Mouse (Mus musculus) hindbrain, embryonic 16.5 days (tissue): ENCODE data around the gene Rho. TPM values are rescaled to one million over a fixed set of nuclear protein-coding genes. Genes with fewer than 3 reads are reported as not detected.
A peak's percentile ranks its signal among the peaks of the same experiment; 100 is the strongest.

ENCODE experiments used
- ATAC-seq: fragments of 200-750 bp; cut with Nextera tagmentation; 2 replicates; pipeline ENCODE4 v1.8.0; 2017; ENCODE audit warnings: moderate TSS enrichment, moderate library complexity
- H3K27ac ChIP-seq: fragments of 300-500 bp; sonication (generic); 2 replicates; pipeline ENCODE4 v1.5.1; 2014; ENCODE audit warnings: low read depth, mild to moderate bottlenecking, control low read depth, low read length, moderate library complexity
- H3K27me3 ChIP-seq: fragments of 300-500 bp; sonication (generic); replicated peaks from 2 replicates; pipeline ENCODE4 v1.6.1; 2014; ENCODE audit warnings: low read length; ENCODE audit not compliant: control insufficient read depth, insufficient read depth
- H3K36me3 ChIP-seq: fragments of 300-500 bp; sonication (generic); 2 replicates; pipeline ENCODE4 v1.6.1; 2014; ENCODE audit warnings: mild to moderate bottlenecking, low read length, moderate library complexity, mixed read lengths; ENCODE audit not compliant: control insufficient read depth, insufficient read depth
- H3K4me1 ChIP-seq: fragments of 300-500 bp; sonication (generic); 2 replicates; pipeline ENCODE4 v1.6.1; 2014; ENCODE audit warnings: low read depth, low read length; ENCODE audit not compliant: control insufficient read depth, insufficient read depth
- H3K4me2 ChIP-seq: fragments of 300-500 bp; sonication (generic); 2 replicates; pipeline ENCODE4 v1.6.1; 2014; ENCODE audit warnings: mild to moderate bottlenecking, low read length, control low read depth, moderate library complexity
- H3K4me3 ChIP-seq: fragments of 300-500 bp; sonication (generic); 2 replicates; pipeline ENCODE4 v1.5.1; 2014; ENCODE audit warnings: mild to moderate bottlenecking, low read length, control low read depth, moderate library complexity
- H3K9ac ChIP-seq: fragments of 300-500 bp; sonication (generic); 2 replicates; pipeline ENCODE4 v1.6.1; 2014; ENCODE audit warnings: low read depth, mild to moderate bottlenecking, control low read depth, low read length, moderate library complexity
- H3K9me3 ChIP-seq: fragments of 300-500 bp; sonication (generic); 2 replicates; pipeline ENCODE4 v1.6.1; 2014; ENCODE audit warnings: mild to moderate bottlenecking, low read length, moderate library complexity; ENCODE audit not compliant: control insufficient read depth
- WGBS: fragments of 180-500 bp; shearing (Covaris S2); extraction: QIAGEN DNeasy Blood & Tissue Kit; methylation state at CpG from one replicate; pipeline ENCODE4 v1.1.7; 2014; 5-methylcytosine and 5-hydroxymethylcytosine counted together
- polyA plus RNA-seq: library from polyadenylated mRNA; unstranded; fragments of >200 nt; fragmentation: Nextera tagmentation; extraction: Ambion mirVana; gene quantifications from 2 replicates; pipeline ENCODE4 v1.2.1, GENCODE M21; 2015

Rho gene
- polyA plus RNA-seq, 1 experiment from 2014 or later: 0.50 TPM

DNA sequence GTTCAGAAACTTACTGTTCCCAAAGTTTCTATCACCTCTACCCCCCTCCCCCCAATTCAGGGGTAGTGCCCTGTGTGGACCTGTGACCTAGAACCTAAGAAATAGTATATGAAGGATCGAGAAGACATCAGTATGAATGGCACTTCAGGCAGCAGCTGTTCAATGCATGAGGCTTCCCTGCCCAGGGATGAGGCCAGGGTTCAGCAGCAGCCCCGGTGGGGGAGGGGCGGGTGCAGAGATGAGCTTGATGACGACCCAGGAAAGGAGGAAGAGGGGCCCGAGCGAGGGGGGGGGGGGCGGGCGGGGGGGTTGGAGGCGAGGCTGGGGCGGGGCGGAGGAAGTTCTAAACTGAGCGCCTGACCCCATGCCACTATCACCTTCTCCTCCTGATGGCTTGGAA lies 9.6 kb downstream of the Rho start:
- no peaks in the 10 kb centered on the region for H3K27me3 ChIP-seq
- no peak overlapping the region for H3K4me3 ChIP-seq
- H3K27ac ChIP-seq: no peak overlapping the region
- 14% methylated on average over 7 of the region's 12 CpGs for WGBS
- no peak overlapping the region for H3K9ac ChIP-seq
- H3K36me3 ChIP-seq: no peaks in the 10 kb centered on the region
- H3K9me3 ChIP-seq: peaks cover 5% of the 10 kb centered on the region
- no peak overlapping the region for H3K4me2 ChIP-seq
- H3K4me1 ChIP-seq: no peaks in the 10 kb centered on the region
- no peak for ATAC-seq

DNA sequence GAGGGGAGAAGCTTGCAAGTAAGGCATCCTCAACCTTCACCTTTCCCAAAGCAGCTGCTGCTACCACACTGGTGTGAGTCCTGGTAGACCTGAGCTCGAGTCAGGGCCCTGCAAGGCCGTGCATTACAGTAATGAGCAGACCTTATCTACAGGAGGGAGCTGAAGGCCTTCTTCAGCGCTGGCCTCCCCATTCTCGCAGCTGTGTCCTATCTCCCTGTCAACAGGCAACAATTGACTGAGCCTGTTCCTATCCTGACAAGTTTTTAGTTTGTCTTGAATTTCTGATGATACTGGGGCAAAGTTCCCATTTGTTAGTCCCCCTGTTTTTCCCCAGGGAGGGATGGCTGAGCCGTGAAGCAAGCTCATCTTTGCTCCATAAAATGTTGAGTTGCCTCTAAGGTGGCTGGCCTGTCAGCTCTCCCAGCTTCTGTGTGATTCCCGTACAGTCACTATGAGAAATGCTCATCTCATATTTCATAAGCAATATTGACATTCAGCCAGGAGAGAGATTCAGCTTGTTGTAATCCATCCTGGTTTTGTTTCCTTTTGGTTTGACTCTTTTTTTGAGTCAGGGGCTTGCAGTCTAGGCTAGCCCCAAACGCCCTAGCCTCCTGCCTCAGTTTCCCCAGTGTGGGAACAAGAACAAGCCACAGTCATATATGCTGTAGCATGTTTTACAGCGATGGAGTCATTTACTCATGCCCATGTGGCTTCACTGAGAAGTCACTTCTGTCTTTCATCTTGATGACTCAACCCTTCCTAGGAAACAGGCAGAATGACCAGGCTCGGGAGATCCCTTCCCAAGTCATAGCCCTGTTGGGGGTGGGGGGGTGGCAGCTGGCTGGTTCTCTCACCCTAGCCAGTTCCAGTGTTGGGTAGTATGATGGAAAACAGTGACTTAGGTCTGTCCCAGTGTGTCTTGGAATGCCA lies 12.2 kb downstream of the Rho start:
- no peak for ATAC-seq
- 79% methylated on average over 9 of the region's 9 CpGs for WGBS
- Histone ChIP-seq H3K9me3 (no peaks in the 10 kb centered on the region), H3K4me1 (no peaks in the 10 kb centered on the region), H3K36me3 (no peaks in the 10 kb centered on the region), H3K9ac (no peak overlapping the region), H3K27me3 (no peaks in the 10 kb centered on the region), H3K4me3 (no peak overlapping the region), H3K4me2 (no peak overlapping the region), H3K27ac (no peak overlapping the region)

DNA sequence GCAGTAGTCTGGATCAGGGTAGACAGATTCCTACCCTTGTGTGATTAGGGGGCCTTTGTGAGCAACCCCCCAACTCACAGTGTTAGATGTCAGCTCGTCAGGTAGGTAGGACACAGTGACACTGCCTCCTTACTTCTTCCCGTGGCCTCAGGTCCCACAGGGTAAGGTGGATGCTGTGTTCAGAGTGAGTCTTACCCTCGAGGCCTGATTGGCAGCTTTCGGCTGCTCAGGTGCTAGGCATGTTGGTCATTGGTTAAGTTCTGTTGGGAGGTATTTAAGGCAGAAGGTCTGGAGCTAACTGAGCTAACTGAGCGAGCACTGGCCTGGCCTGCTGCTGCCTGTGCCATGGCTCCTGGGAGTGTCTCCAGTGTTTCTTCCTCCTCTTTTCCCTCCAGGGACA lies 13.1 kb downstream of the Rho start, which contains the start of gene H1foo:
H1foo (plus strand) TSS at position 301 of the 400 bp plus-strand sequence.
- Histone ChIP-seq H3K9me3 (no peaks in the 10 kb centered on the region), H3K4me2 (no peak within 1 kb of the TSS), H3K27me3 (no peaks in the 10 kb centered on the region), H3K4me1 (no peaks in the 10 kb centered on the region), H3K9ac (no peak within 1 kb of the TSS), H3K27ac (no peak within 1 kb of the TSS), H3K4me3 (no peak within 1 kb of the TSS), H3K36me3 (no peaks in the 10 kb centered on the region)
- WGBS: 82% methylated on average over 5 of the region's 5 CpGs
- ATAC-seq: no peak

DNA sequence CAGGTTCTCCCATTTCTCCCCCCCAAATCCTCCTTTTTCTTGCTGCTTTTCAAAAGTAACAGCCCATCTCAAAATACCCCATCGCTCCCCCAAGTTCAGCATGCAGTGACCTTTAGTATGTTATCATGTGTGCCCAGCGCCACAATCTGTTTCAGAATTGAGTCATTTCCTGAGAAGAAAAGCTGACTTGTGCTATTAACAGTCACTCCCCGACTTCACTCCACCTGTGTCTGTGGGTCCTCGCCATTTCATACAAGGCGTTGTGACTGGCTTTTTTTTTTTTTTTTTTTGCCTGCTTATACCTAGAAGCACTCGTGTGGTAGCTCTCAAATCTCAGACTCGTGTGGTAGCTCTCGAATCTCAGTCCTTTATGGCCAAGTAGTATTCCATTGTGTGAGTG lies 14.1 kb downstream of the Rho start:
- Histone ChIP-seq H3K9ac (no peak overlapping the region), H3K27me3 (no peaks in the 10 kb centered on the region), H3K4me3 (no peak overlapping the region), H3K36me3 (no peaks in the 10 kb centered on the region), H3K27ac (no peak overlapping the region), H3K4me1 (no peaks in the 10 kb centered on the region), H3K4me2 (no peak overlapping the region), H3K9me3 (no peaks in the 10 kb centered on the region)
- 85% methylated on average over 8 of the region's 8 CpGs for WGBS
- no peak for ATAC-seq

DNA sequence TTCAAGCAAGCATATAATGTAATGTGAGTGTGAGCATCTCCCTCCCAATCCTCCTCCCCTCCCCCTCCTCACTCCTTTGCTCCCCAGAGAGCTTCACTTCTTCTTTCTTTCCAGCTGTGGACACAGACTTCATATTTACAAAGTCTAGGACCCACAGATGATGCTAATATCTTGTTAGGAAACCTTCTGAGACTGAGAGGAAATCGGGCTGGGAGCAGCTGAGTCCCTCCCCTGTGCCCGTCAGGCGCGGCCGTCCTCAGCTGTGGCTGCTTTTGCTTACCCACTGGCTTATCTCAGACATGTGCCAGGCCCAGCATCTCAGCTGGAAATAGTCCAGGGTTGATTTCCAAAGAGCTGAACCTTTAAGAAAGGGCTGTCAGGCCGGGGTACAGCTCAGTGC lies 14.8 kb downstream of the Rho start:
- Histone ChIP-seq H3K27ac (no peak overlapping the region), H3K4me2 (no peak overlapping the region), H3K9me3 (no peaks in the 10 kb centered on the region), H3K9ac (no peak overlapping the region), H3K36me3 (no peaks in the 10 kb centered on the region), H3K4me3 (no peak overlapping the region), H3K4me1 (no peaks in the 10 kb centered on the region), H3K27me3 (no peaks in the 10 kb centered on the region)
- ATAC-seq: peak; percentile 64; the same call in 1 of the 2 replicates
- 24% methylated on average over 6 of the region's 6 CpGs for WGBS

DNA sequence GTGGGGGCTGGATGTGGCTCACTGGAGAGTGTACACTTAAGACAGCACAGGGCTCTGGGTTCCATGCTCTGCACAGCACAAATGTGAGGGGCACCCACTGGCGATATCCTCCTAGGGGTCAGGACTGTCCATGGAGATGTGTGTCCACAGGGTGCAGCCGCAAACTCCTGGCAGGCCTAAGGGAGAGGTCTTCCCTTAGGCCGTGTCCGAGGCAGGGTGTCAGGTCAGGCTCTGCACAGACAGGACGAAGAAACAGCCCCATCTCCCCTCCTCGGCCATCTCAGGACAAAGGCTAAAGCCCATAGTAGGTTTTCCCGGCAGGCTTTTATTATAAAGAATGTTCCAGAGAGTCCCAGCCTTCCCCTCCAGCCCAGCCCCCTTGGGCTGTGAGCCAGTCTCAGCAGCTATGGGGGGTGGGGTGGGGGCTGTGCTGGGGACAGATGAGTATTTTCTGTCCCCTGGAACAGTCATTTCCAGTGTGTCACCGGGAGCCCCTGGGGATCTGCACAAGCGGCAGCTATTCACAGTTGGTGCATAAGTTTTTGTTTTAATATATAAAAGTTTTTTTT lies 23.0 kb downstream of the Rho start:
- Histone ChIP-seq H3K4me2 (no peak overlapping the region), H3K36me3 (no peaks in the 10 kb centered on the region), H3K9me3 (no peaks in the 10 kb centered on the region), H3K4me3 (no peak overlapping the region), H3K4me1 (peaks cover 13% of the 10 kb centered on the region), H3K27ac (no peak overlapping the region), H3K9ac (no peak overlapping the region), H3K27me3 (no peaks in the 10 kb centered on the region)
- 72% methylated on average over 9 of the region's 9 CpGs for WGBS
- no peak for ATAC-seq

DNA sequence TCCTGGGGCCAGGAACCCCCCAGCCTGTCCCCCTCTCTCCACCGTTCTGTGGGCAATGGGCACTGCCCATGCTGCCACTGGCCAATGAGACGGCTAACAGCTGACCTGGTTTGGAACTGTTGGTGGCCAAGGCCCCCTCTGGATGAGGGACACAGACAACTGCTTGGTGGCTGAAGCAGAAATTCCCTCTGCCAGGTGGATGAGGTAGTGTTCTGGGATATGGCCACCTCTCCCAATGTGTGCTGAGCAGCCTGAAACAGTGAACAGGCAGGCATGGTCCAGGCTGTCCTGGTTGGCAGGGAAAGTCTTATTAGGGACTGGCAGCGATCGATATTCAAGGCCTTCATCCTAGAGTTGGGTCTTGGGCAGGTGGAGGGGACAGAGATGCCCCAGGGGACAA lies 23.6 kb downstream of the Rho start:
- WGBS: 83% methylated on average over 4 of the region's 4 CpGs
- H3K36me3 ChIP-seq: no peaks in the 10 kb centered on the region
- no peak overlapping the region for H3K27ac ChIP-seq
- no peak overlapping the region for H3K4me3 ChIP-seq
- no peaks in the 10 kb centered on the region for H3K27me3 ChIP-seq
- H3K9me3 ChIP-seq: no peaks in the 10 kb centered on the region
- H3K4me1 ChIP-seq: peaks cover 13% of the 10 kb centered on the region
- no peak overlapping the region for H3K9ac ChIP-seq
- H3K4me2 ChIP-seq: no peak overlapping the region
- ATAC-seq: no peak

DNA sequence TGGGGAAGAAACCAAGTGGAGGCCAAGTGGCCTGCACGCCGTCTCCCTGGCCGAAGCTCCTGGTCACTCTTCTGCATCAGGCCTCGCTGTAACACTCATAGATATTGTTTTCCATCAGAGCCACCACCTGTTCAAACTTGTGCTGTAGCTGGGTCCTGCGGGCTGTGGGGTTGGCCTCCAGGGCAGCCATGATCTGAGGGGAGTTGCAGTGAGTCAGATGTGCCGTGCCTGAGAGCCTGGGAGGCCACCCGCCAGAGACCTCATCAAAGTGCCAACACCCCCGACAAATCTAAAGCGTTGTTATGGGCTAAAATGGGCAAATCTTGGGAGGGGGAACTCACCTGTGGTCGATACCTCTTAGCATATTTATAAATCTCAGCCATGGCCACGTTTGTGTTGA lies 24.1 kb downstream of the Rho start:
- no peaks in the 10 kb centered on the region for H3K9me3 ChIP-seq
- H3K9ac ChIP-seq: no peak overlapping the region
- H3K27me3 ChIP-seq: no peaks in the 10 kb centered on the region
- ATAC-seq: no peak
- 85% methylated on average over 11 of the region's 11 CpGs for WGBS
- H3K36me3 ChIP-seq: no peaks in the 10 kb centered on the region
- no peak overlapping the region for H3K4me3 ChIP-seq
- H3K4me2 ChIP-seq: no peak overlapping the region
- no peak overlapping the region for H3K27ac ChIP-seq
- peaks cover 13% of the 10 kb centered on the region for H3K4me1 ChIP-seq

DNA sequence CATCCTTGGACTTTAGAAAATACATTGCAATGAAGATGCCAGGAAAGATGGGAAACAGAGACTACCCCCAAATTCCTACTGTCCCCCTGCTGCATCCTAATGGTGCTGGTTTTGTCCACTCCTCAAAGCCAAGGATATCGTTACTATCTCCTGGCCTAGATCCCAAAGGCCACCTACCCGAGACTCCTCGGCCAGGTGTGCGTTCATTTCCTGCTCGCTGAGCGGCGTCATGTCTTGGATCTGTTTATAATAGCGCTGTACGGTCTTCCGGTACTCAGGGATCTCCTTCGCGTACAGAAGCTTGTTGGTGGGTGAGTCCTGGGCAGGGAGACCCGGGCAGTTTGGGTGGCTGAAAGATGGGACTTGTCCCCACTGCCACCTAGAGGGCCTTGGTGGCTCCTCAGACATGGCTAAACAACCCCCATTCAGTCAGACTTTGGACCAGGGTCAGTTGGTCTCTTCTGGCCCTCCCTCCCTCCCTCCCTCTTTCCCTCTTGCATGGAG lies 24.9 kb downstream of the Rho start:
- no peaks in the 10 kb centered on the region for H3K36me3 ChIP-seq
- no peak overlapping the region for H3K9ac ChIP-seq
- H3K27me3 ChIP-seq: no peaks in the 10 kb centered on the region
- H3K4me2 ChIP-seq: no peak overlapping the region
- H3K4me1 ChIP-seq: peaks cover 13% of the 10 kb centered on the region
- ATAC-seq: peak; percentile 18
- H3K27ac ChIP-seq: no peak overlapping the region
- WGBS: 85% methylated on average over 13 of the region's 13 CpGs
- H3K9me3 ChIP-seq: no peaks in the 10 kb centered on the region
- H3K4me3 ChIP-seq: no peak overlapping the region
